Mouse (Mus musculus): Measurements from ENCODE around the gene Mthfd1. TPM values are rescaled to one million over a fixed set of nuclear protein-coding genes. Genes with fewer than 3 reads are reported as not detected.
"Not testable (repeated sequence)": the region's sequence is repeated elsewhere in the genome, so short reads cannot be mapped to it uniquely, and the experiment has no call there.

Gene Mthfd1
- total RNA-seq (2021): 10 to 100 TPM; 28.4 to 28.9 TPM

GRCm38 (mm10) chr12:76254725-76255498, at the start of gene Mthfd1:
Gene Mthfd1, plus strand, starts transcription at chr12:76255298.
- peak; percentile 88 to 90 for DNase-seq
- intact Hi-C loops (cut with DNase I): no loop called here

GRCm38 (mm10) chr12:76209429-76209974, 45.6 kb upstream of the Mthfd1 start:
- DNase-seq: no peak
- intact Hi-C loops (cut with DNase I): no loop called here

GRCm38 (mm10) chr12:76215121-76215520, 40.0 kb upstream of the Mthfd1 start:
- intact Hi-C loops (cut with DNase I): no loop called here
- DNase-seq: no peak

- intact Hi-C loops (cut with DNase I): no loop called here
- no peak for DNase-seq
Observed at GRCm38 (mm10) chr12:76216716-76217115, 38.4 kb upstream of the Mthfd1 start.

- DNase-seq; intact Hi-C loops (cut with DNase I): not testable (repeated sequence)
Observed at GRCm38 (mm10) chr12:76222104-76222503, 33.0 kb upstream of the Mthfd1 start.

- no peak for DNase-seq
- intact Hi-C loops (cut with DNase I): no loop called here
Observed at GRCm38 (mm10) chr12:76230644-76231043, 24.5 kb upstream of the Mthfd1 start.

- DNase-seq: no peak
- intact Hi-C loops (cut with DNase I): no loop called here
Observed at GRCm38 (mm10) chr12:76235253-76235652, 19.8 kb upstream of the Mthfd1 start.

GRCm38 (mm10) chr12:76239145-76239838, 15.8 kb upstream of the Mthfd1 start:
- intact Hi-C loops (cut with DNase I): no loop called here
- DNase-seq: no peak

GRCm38 (mm10) chr12:76239839-76240571, 15.1 kb upstream of the Mthfd1 start:
- intact Hi-C loops (cut with DNase I): no loop called here
- DNase-seq: no peak

GRCm38 (mm10) chr12:76240670-76241069, 14.4 kb upstream of the Mthfd1 start:
- DNase-seq: no peak
- intact Hi-C loops (cut with DNase I): no loop called here

- intact Hi-C loops (cut with DNase I): no loop called here
- DNase-seq: no peak
Observed at GRCm38 (mm10) chr12:76241084-76241483, 14.0 kb upstream of the Mthfd1 start.

- no peak for DNase-seq
- intact Hi-C loops (cut with DNase I): no loop called here
Observed at GRCm38 (mm10) chr12:76241833-76242232, 13.3 kb upstream of the Mthfd1 start.

GRCm38 (mm10) chr12:76244981-76245380, 10.1 kb upstream of the Mthfd1 start:
- intact Hi-C loops (cut with DNase I): no loop called here

GRCm38 (mm10) chr12:76246646-76247045, 8.5 kb upstream of the Mthfd1 start, which contains the start of gene Tex21:
Gene Tex21, minus strand, starts transcription at chr12:76246746.
- intact Hi-C loops (cut with DNase I): no loop called here
- DNase-seq: no peak

More at GRCm38 (mm10) chr12:76244981-76245380, 10.1 kb upstream of the Mthfd1 start:
- no peak for DNase-seq

- no peak for DNase-seq
- intact Hi-C loops (cut with DNase I): no loop called here
Observed at GRCm38 (mm10) chr12:76253090-76253489, 2.0 kb upstream of the Mthfd1 start.

GRCm38 (mm10) chr12:76253591-76253990, 1.5 kb upstream of the Mthfd1 start:
- intact Hi-C loops (cut with DNase I): no loop called here
- no peak for DNase-seq

GRCm38 (mm10) chr12:76253991-76254390, 1.1 kb upstream of the Mthfd1 start:
- no peak for DNase-seq
- intact Hi-C loops (cut with DNase I): no loop called here

- intact Hi-C loops (cut with DNase I): no loop called here
- DNase-seq: no peak
Observed at GRCm38 (mm10) chr12:76255499-76255875, 389 bp downstream of the Mthfd1 start.

- DNase-seq: no peak
- intact Hi-C loops (cut with DNase I): no loop called here
Observed at GRCm38 (mm10) chr12:76256114-76256843, 1.2 kb downstream of the Mthfd1 start.

- no peak for DNase-seq
- intact Hi-C loops (cut with DNase I): loop anchor here (5.0 kb wide), 1 partner anchor 337 kb away; no protein-coding TSS in a partner anchor
Observed at GRCm38 (mm10) chr12:76260673-76261072, 5.6 kb downstream of the Mthfd1 start.
